Mouse (Mus musculus): ENCODE results near the gene Fryl.

The Fryl gene

GRCm38 (mm10) chr5:73255321-73256251 lies 833 bp downstream of the Fryl start:
- peak; percentile 77 for DNase-seq (ENCODE audit: low read depth)

- DNase-seq (ENCODE audit: low read depth) = peak; percentile 48
Observed at GRCm38 (mm10) chr5:73254660-73255059, 1.8 kb downstream of the Fryl start.

- no peak for DNase-seq (ENCODE audit: low read depth)
Observed at GRCm38 (mm10) chr5:73252739-73253138, 3.7 kb downstream of the Fryl start.

- DNase-seq (ENCODE audit: low read depth) = peak; percentile 54
Observed at GRCm38 (mm10) chr5:73249341-73249740, 7.1 kb downstream of the Fryl start.

- DNase-seq (ENCODE audit: low read depth) = no peak
Observed at GRCm38 (mm10) chr5:73248211-73248610, 8.2 kb downstream of the Fryl start.

GRCm38 (mm10) chr5:73246414-73246813 lies 10.0 kb downstream of the Fryl start:
- DNase-seq (ENCODE audit: low read depth) = no peak

- DNase-seq (ENCODE audit: low read depth) = no peak
Observed at GRCm38 (mm10) chr5:73244403-73244802, 12.0 kb downstream of the Fryl start.

GRCm38 (mm10) chr5:73241966-73242365 lies 14.5 kb downstream of the Fryl start:
- DNase-seq (ENCODE audit: low read depth) = no peak

GRCm38 (mm10) chr5:73241332-73241731 lies 15.1 kb downstream of the Fryl start:
- no peak for DNase-seq (ENCODE audit: low read depth)

- DNase-seq (ENCODE audit: low read depth) = no peak
Observed at GRCm38 (mm10) chr5:73240391-73240790, 16.0 kb downstream of the Fryl start.

- DNase-seq (ENCODE audit: low read depth) = no peak
Observed at GRCm38 (mm10) chr5:73236894-73237334, 19.5 kb downstream of the Fryl start.

GRCm38 (mm10) chr5:73235201-73235600 lies 21.2 kb downstream of the Fryl start:
- no peak for DNase-seq (ENCODE audit: low read depth)

- no peak for DNase-seq (ENCODE audit: low read depth)
Observed at GRCm38 (mm10) chr5:73233018-73233881, 23.2 kb downstream of the Fryl start.

GRCm38 (mm10) chr5:73232267-73232666 lies 24.2 kb downstream of the Fryl start:
- no peak for DNase-seq (ENCODE audit: low read depth)

GRCm38 (mm10) chr5:73231835-73232234 lies 24.6 kb downstream of the Fryl start:
- DNase-seq (ENCODE audit: low read depth) = no peak

- DNase-seq (ENCODE audit: low read depth) = peak; percentile 55
Observed at GRCm38 (mm10) chr5:73230171-73230570, 26.2 kb downstream of the Fryl start.

GRCm38 (mm10) chr5:73229467-73229866 lies 27.0 kb downstream of the Fryl start:
- no peak for DNase-seq (ENCODE audit: low read depth)

- peak; percentile 40 for DNase-seq (ENCODE audit: low read depth)
Observed at GRCm38 (mm10) chr5:73228291-73229049, 27.9 kb downstream of the Fryl start.

GRCm38 (mm10) chr5:73227518-73228101 lies 28.8 kb downstream of the Fryl start:
- DNase-seq (ENCODE audit: low read depth) = no peak

GRCm38 (mm10) chr5:73223065-73223464 lies 33.4 kb downstream of the Fryl start:
- peak; percentile 21 for DNase-seq (ENCODE audit: low read depth)

GRCm38 (mm10) chr5:73222397-73222796 lies 34.0 kb downstream of the Fryl start:
- DNase-seq (ENCODE audit: low read depth) = peak; percentile 55

- no peak for DNase-seq (ENCODE audit: low read depth)
Observed at GRCm38 (mm10) chr5:73221826-73222225, 34.6 kb downstream of the Fryl start.

All from NIH3T3 (cell line).